Mouse (Mus musculus) layer of hippocampus, adult 9-11 months (tissue): Measurements from ENCODE around the gene Ndufv1.
"Not testable (repeated sequence)": the region's sequence is repeated elsewhere in the genome, so short reads cannot be mapped to it uniquely, and the experiment has no call there.

Experiments
- DNase-seq: peaks from one replicate; pipeline ENCODE4 v3.0.0; 2022

Ndufv1 gene

DNA sequence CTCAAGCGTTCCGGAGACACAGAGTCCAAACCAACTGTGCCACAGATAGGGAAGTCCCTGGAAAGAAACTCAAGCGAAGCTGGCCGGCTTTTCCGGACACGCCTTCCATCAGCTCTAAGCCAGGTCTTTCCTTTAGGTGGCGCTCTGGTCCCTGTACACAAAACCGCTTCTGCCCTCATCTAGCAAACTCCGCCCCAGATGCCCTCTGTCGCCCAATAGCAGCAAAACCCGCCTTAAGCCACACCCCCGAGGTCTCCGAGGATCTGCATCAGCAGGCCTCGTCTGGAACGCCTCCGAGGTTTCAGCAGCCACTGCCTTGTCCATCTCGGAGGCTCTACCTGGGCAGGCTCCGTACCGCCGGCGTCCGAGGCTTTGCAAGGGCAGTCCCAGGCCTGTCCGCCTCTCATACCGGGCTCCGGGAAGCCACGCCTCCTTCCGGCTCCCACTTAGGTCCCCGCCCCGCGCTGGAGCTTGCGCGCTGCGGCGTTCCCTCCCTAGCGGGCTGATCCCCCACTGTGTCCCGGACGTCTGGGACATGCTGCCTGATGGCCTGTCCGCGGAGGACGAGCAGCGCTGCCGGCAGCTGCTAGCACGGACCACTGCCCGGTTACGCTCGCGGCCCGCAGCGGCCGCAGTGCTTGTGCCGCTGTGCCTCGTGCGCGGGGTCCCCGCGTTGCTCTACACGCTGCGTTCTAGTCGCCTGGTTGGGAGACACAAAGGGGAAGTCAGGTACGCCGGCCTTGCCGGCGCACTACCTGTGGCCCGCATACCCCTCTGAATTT is 12.3 kb downstream of the Ndufv1 start, which contains the start of the genes Nudt8 and Gm49405:
Gene Nudt8, plus strand, starts transcription at position 462 of the 782 bp plus-strand sequence.
Gene Gm49405, plus strand, starts transcription at position 508 of the 782 bp plus-strand sequence.
- peak; percentile 98 for DNase-seq

DNA sequence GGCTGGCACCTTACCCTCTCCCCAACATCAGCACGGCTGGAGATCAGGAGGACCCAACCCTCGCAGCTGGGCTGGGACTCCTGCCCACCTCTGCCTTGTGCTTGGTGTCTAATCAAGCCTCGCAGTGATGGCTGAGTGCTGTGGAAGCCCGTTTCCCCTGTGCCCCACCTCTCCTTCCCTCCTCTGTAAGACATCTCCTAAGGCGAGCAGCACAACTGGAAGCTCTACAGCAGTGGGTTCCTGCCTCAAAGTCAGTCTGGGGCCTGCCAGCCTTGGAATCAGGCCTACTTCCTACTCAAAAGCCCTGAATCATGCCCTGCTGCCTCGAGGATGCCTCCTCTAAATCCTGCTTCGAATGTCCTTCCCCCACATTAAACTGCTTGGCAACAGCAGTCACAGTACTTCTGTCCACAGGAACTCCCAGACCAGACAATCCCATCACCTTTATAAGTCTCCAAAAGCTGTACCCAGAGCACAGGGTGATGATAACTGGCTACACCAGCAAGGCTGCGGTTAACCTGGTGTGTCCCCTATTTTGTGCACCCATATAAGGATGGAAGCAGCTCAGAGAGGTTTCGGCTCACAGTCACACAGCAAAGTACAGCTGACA is 13.4 kb downstream of the Ndufv1 start:
- no peak for DNase-seq

DNA sequence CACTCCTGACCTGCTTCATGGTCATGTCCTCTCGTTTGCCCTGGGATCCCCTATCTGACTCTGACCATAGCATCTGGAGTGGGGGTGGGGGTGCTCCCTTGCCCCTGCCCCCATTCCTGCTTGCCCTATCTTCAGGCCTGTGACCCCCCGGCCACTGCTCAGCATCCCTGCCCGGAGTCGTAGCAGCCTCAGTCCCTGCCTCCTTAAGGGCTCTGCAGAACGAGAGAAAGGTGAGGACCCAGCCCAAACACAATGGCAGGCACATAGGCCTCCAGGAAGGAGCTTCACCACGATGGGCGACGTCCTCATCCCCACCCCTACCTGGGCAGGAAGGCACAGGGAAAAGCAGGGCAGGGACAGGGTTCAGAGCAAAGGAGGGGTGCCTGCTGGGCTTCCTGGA is 14.3 kb downstream of the Ndufv1 start:
- no peak for DNase-seq

DNA sequence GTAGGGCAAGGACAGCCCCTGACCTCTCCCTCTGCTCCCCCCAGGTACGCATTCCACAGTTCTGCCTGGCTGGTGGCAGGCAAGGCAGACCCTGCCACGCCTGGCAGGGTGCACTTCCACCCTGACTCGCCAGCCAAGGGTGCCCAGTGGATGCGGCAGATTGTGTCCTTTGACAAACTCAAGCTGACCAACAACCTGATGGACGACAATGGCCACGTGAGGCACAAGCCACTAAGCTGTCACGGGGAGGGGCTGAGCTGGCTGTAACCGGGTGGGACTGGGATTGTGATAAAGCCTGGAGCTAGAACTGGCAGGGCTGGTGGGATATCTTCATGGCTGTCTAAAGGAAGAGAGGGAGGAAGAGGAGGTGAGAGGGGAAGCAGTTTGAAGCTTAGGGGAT is 15.4 kb downstream of the Ndufv1 start:
- DNase-seq, result no peak

DNA sequence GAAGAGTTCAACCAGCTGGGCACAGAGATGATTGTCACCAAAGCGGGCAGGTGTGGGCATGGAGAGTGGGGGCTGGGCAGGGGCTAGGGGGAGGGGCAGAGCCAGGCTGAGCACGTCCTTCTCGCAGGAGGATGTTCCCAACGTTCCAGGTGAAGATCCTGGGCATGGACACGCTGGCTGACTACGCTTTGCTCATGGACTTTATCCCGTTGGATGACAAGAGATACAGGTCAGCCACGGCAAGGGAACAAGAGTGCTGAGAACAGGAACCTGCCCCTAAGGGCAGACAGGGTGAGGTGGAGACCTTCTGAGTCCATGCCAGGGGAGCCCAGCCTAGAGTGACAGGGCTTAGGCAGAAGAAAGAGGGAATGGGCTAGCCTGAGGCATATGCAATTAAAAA is 15.9 kb downstream of the Ndufv1 start:
- DNase-seq, result no peak

DNA sequence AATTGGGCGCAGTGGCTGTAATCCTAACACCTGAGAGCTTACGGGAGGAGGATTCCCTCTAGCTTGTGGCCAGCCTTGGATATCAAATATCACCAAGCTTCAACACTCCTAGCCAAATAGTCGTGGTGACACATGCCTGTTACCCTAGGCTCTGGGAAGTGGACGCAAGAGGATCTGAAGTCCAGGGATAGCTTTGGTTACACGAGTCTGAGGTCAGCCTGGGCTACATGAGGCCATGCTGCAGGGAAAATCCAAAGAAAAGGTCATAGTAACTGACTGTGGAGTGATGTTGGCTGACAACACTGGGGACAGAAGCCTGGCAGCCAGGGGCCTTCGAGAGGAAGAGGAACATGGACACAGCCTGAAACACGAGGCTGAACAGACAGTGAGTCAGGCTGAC is 16.5 kb downstream of the Ndufv1 start:
- DNase-seq, result no peak

DNA sequence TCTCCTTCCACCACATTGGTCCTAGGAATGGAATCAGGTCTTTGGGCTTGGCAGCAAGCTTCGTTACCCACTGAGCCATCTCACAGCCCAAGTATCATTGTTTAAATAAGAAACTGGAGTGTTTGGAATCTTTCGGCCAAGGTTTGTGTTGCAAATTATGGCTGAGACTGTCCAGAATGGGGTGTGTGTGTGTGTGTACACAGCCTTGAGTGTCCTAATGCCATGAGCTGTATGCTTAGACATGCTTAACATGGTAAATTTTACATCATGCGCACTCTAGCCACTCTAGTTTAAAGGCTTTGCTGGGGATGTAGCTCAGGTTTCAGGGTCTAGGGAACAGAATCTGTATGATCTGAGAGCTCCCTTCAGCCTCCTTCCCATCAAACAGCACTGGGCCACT is 17.1 kb downstream of the Ndufv1 start:
- DNase-seq, result no peak

DNA sequence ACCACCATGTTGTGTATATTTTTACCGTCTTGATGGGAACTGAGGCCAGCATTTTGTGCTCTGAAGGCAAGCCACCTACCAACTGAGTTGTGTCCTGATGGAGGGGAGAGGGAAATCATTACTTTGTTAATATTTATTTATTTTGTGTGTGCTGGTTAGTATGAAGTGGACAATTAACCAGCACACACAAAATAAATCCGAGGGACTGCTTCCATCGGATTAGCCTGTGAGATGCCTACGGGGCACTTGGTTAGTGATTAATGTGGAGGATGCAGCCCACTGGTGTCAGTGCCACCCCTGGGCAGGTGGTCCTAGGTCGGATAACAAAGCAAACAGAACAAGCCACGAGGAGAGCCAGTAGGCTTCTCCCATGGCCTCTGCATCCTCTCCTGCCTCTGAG is 17.7 kb downstream of the Ndufv1 start:
- no peak for DNase-seq

DNA sequence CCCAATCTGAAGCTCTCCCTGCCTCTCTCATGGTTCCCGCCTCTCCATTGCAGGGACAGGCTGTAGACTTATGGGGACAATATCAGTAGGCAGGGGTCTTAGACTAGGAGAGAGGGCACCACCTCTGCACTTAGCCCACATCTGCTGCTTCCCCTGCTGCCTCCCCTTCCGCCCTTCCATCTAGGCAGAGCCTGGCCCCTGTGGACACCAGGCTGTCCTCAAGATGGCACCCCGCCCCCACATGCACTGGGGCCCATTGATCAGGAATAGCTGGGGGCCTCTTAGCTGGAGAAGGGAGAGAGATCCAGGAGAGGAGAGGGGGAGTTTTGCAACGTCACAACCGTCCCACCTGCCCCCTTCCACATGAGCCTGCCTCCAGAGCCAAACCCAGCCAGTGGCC is 20.2 kb downstream of the Ndufv1 start, which contains the start of gene Tbx10:
Gene Tbx10, plus strand, starts transcription at position 337 of the 400 bp plus-strand sequence.
- no peak for DNase-seq

DNA sequence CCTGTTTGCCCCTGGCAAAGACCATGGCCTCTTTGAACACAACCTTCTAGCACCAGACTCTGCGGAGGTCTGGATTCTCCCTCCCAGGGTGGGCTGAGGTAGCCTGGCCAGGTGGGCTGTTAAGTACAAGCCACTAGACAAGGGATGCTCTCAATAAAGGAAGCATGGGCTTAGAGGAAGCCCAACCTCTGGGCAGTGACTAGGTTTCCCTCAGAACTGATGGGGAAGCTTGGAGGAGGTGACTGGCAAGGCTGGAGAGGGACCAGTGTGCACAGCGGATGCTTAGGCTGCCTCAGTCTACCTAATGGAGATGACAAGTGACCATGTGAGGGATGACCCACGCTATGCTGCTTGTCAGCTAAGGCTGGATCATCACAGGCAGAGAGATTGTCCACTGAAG is 20.6 kb downstream of the Ndufv1 start:
- no peak for DNase-seq

DNA sequence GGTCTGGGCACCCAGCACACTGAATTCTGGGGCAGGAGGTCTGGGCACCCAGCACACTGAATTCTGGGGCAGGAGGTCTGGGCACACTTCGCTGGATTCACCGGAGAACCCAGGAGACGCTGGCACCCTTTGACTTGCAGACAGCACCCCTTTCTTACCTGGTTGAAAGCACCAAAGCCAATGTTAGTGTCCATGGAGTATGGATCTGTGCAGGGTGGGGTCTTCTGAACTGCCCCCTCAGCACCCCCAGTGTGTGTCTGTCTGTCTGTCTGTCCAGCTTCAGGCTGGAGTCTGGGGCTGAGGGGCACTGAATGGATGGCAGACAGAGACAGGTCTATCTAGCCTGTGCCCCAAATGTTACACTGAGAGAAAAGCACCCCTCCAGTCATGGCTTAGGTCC is 21.0 kb downstream of the Ndufv1 start:
- no peak for DNase-seq

DNA sequence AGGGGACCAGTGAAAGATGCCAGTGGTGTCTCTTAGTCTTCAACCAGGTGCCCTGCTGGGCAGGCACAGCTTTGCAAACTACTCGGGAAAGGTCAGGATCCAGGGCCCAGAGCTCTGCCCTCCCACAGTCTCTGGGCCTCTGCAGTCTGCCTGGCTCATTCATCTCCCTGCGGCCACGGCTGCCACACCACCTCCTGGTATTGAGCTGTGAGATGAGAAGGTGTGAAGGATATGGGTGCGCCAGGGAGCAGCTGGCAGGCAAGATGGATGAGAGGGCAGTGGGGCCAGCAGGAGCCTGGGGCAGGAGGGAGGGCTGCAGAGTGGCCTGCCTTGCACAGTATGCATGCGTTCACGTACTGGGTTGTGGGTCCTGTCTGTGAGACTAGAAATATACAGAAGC is 21.8 kb downstream of the Ndufv1 start:
- no peak for DNase-seq

DNA sequence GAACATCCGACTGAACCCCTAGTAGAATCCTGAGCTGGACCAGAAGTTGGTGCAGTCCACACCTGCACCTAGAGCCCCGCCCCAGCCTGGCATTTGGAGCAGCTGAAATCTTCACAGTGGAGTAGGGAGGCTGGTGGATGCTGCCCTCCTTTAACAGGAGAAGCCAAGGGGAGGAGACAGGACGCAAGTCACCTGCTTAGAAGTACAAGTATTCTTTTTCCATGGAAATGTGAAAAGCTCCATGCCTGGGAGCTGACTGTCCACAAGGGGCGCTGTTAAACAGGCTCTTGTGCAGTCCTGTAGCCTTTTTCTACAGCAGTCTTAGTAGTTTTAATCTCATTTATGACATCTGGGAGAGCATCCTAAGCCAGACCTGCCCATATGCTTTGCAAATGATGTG is 23.9 kb downstream of the Ndufv1 start:
- DNase-seq, result no peak

DNA sequence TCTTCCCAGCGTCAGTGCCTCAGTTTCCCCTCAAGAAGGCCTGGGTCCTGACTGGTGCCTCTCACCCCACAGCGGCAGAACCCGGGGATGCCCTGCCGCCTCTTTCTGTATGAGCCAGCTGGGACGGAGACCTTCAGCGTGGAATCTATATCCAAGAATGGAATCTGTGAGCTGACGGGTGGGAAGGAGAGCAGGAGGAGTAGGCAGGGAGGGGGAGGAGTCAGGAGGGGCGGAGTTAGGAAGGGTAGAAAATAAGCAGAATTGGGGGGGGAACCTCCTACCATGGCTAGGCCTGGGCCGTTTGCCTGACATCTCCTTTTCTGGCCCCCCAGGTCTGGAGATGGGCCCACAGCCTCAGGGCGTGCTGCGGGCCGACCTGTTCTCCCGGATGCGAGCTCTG is 24.5 kb downstream of the Ndufv1 start:
- DNase-seq, result no peak

DNA sequence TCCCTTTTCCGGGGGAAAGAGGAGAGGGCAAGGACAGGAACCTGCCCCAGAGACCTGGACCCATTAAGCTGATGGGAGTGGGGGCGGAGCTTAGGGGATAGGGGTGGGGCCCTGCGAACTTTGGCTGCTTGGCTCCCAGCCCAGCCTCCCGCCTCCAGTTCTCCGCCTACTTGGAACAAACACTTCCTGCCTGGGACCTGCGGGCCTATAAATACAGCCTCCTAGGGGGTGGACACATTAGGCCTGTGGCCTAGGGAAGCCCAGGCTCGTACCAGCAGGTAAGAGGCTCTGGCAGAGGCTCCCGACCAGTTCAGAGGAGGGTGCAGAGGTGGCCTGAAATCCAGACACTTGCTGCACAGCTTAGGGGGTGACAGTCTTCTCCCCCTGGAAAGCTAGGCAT is 26.3 kb downstream of the Ndufv1 start, which contains the start of gene Acy3:
Gene Acy3, plus strand, starts transcription at position 237 of the 400 bp plus-strand sequence.
- no peak for DNase-seq

DNA sequence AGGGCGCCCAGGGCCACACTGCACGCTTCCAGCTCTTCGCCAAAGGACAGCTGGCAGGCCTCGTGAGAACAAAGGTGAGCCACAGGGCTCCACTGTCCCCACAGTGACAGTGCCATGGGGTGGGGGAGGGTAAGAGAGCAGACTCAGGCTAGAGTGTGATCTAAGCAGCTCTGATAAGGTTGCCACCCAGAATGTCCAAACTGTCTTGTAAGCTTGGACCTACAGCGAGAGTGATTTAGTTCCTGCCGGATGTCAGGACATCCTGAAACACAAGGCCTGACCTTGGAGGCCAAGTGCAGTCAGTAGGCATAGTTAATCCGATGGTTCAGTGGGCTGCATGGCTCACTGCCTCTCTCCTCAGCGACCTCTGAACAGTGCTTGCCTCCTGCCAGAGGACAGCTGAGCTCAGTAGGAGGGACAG is 27.3 kb downstream of the Ndufv1 start:
- DNase-seq, result no peak

DNA sequence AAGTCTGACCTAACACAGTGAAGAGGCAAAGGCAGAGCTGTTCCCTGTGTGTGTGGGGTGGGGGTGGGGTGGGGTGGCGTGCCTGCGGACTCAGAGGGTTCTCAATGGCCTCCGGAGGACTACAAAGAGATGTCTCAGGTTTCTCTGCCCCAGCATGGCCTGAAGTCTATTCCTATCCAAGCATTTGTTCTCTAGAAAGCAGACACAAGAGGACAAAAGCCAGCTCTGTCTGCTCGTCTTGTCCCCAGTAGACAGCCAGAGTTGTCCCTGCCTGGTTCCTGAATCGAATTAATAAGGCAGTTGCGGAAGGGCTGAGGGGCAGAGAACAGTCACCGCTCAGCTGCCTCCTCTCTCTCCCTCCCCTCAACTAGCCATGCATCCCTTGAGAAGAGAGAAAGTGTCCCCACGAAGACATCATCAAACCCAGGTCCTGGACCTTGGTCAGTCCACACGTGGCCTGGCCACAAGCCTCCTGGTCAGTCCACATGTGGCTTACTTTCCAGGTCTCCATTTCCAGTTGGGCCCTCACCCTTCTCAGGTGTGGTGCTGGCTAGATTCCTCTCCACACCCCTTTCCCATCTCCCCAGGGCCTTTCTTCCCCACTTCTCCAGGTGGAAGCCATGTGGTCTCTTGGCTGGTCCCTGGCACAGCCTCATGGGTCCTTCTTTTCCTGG is 28.9 kb downstream of the Ndufv1 start:
- DNase-seq, result peak; percentile 52

DNA sequence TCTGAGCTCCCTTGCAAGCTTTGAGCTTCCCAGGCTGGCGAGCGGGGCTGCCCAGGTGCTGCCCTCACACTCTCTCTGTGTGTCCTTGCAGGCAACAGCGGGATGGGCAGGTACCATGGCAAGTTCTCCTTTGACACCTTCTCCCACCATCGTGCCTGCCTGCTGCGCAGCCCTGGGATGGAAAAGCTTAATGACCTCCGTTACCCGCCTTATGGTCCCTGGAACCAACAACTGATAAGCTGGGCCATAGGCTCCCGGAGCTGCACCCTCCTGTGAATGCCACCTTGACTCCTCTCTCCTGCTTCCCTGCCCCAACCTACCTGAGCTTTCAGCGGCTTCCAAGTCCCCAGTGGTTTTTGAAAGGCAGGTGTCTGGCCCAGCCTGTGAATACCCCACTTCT is 31.7 kb downstream of the Ndufv1 start:
- no peak for DNase-seq

DNA sequence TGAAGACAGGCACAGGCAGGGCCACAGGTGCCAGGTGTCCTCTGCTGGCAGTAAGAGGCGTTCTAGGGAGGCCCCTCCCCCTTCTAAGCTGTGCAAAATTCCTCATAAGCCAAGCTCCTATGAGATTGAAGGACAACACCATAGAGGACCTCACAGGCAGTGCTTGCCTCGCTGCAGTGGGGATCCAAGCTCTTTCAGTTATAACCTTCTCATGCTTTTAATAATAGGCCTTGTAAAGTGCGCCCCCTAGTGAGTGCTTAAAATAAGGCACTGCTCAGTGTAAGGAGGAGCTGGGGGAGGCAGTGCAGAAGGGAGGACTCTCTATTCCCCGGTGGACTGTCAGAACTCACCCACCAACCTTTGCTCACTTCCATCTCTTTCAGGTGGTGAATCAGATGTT is 32.3 kb downstream of the Ndufv1 start:
- DNase-seq, result peak; percentile 85

DNA sequence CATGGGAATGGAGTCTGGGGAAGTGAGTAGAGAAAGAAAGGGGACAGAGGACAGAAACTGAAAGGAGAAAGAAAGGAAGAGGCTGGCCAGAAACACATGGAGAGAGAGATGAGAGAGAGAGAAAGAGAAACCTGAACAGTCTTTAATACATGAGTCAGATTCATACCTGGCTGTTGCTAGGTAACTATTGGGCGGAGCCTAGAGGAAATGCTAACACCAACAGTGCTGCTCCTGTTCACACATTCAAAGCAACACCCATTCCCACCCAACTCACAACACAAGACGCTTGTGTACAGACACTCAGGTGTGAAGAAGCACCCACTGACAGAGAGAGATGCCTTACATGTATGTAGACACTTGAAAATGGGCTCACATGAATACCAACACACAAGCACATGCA is 36.7 kb downstream of the Ndufv1 start:
- no peak for DNase-seq

DNA sequence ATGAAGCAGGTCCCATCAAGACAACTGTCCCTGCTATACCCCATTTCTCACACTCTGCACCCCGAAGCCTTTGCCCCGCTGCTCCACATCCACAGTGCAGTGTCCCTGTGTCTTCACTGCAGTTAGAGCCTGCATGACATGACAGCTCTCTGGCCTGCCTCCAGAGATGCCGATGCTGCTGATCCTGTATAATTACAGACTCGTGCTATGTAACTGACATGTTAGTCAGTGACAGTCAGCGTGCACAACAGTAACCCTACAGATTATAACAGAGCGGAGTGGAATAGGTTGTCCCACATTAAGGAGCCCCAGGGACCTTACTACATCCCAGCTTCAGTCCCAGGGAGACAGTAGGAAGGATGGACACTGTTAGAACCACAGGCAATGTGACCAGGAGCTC is 38.0 kb downstream of the Ndufv1 start:
- not testable (repeated sequence) for DNase-seq

DNA sequence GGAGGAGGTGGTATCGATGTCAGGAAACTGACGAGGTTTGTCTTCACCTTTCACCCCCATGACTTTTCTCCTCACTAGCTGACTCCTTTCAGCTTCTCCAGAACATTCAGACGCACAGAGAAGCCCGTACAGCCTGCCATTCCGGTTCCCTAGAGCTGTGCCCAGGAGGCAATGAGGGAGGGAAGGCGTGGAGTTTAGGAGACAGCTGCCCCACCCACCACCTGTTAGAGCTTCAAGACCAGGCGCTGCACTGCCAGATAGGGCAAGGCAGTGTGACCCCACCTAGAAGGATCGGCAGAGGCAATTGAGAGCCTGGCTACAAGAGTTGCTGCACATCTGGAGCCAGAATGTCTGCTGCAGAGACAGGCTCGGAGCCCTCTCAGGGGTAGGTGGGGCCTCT is 40.4 kb downstream of the Ndufv1 start, which contains the start of gene Aldh3b2:
Gene Aldh3b2, plus strand, starts transcription at position 100 of the 400 bp plus-strand sequence.
- no peak for DNase-seq

DNA sequence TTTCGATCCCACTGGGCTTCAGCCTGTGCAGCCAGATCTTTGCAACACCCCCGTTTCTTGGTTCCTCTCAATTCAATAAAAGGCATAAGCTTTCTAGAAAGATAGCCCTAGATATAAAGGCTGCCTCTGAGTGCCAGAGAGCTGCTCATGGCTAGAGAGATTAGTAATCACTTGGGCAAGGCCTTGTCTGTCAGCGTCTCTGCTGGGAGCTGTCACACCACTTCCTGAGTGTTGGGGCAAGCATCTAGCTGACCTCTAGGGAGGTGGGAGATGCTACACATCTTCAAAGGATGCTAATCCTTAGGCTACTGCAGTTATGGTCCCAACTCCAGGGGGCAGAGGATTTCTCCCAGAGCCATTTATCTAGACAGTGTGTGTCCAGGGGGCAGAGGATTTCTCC is 45.3 kb downstream of the Ndufv1 start:
- DNase-seq, result no peak
